11 mouse cellular contexts compared by ENCODE assay signal in genomic region chr6:87165536-87166311, GRCm38 (mm10).
DNase-seq lines count a peak whose midpoint lies in the region; ATAC-seq lines count a peak whose summit lies in the region.
"Had no signal": no experiment of that assay in that cellular context is flagged by ENCODE, and none has a peak within 500 bp of the region (broad histone marks: within the 10 kb centered on the region; RNA-seq: fewer than 3 reads in every experiment).

No protein-coding gene starts in this region.

- H3K4me2 ChIP-seq in neural tube, embryonic 13.5 days: no peak overlapping the region
- no peak overlapping the region for H3K4me2 ChIP-seq in forebrain, embryonic 12.5 days
- H3K4me2 ChIP-seq: forebrain, embryonic 15.5 days had no signal

- peak overlapping the region; percentile 49; the same call in 1 of the 2 replicates for H3K27ac ChIP-seq in neural tube, embryonic 13.5 days (replicated peaks)
- H3K27ac ChIP-seq in forebrain, embryonic 12.5 days: no peak overlapping the region
- H3K27ac ChIP-seq: forebrain, embryonic 15.5 days had no signal

- no peak overlapping the region for H3K4me3 ChIP-seq in neural tube, embryonic 13.5 days
- no peak overlapping the region for H3K4me3 ChIP-seq in forebrain, embryonic 12.5 days (replicated peaks)
- H3K4me3 ChIP-seq: forebrain, embryonic 15.5 days had no signal

- H3K9me3 ChIP-seq in neural tube, embryonic 13.5 days: no peaks in the 10 kb centered on the region
- no peaks in the 10 kb centered on the region for H3K9me3 ChIP-seq in forebrain, embryonic 12.5 days
- H3K9me3 ChIP-seq: forebrain, embryonic 15.5 days had no signal

- no peaks in the 10 kb centered on the region for H3K27me3 ChIP-seq in neural tube, embryonic 13.5 days
- H3K27me3 ChIP-seq in forebrain, embryonic 12.5 days: no peaks in the 10 kb centered on the region
- H3K27me3 ChIP-seq: forebrain, embryonic 15.5 days had no signal

- peaks cover 39% of the 10 kb centered on the region for H3K4me1 ChIP-seq in neural tube, embryonic 13.5 days (replicated peaks)
- H3K4me1 ChIP-seq in forebrain, embryonic 12.5 days: no peaks in the 10 kb centered on the region

- intact Hi-C loops in left cerebral cortex, postnatal 25 days (cut with DNase I): no loop called here

- H3K9ac ChIP-seq in neural tube, embryonic 13.5 days: no peak overlapping the region
- H3K9ac ChIP-seq in forebrain, embryonic 12.5 days: no peak overlapping the region
- H3K9ac ChIP-seq: forebrain, embryonic 15.5 days had no signal

- H3K36me3 ChIP-seq in neural tube, embryonic 13.5 days: no peaks in the 10 kb centered on the region
- H3K36me3 ChIP-seq in forebrain, embryonic 12.5 days (replicated peaks): no peaks in the 10 kb centered on the region
- H3K36me3 ChIP-seq: forebrain, embryonic 15.5 days had no signal

- peak; percentile 88 for ATAC-seq in frontal cortex, adult (ENCODE audit: low TSS enrichment)
- ATAC-seq in neural tube, embryonic 13.5 days (ENCODE audit: low read depth): no peak
- ATAC-seq in forebrain, embryonic 12.5 days (ENCODE audit: low FRiP score): no peak
- ATAC-seq: forebrain, embryonic 15.5 days had no signal

- 71% methylated on average over 8 of the region's 8 CpGs for WGBS in neural tube, embryonic 13.5 days
- WGBS in forebrain, embryonic 12.5 days: 81% methylated on average over 8 of the region's 8 CpGs

- DNase-seq in frontal cortex, postnatal 14 days (ENCODE audit: low spot score in 2 of 2): no peak
- DNase-seq in neural tube, embryonic 10.5 days (ENCODE audit: extremely low spot score, low spot score): no peak
- peak; percentile 41 to 83 for DNase-seq in left cerebral cortex, postnatal 25 days (ENCODE audit: low spot score in 2 of 2)
- DNase-seq in skeletal muscle tissue, adult 2 months (ENCODE audit: low read depth, low spot score): peak; percentile 31
- DNase-seq in heart, adult 8-10 months (ENCODE audit: low spot score): no peak
- DNase-seq: adrenal gland, postnatal 25 days; kidney, adult 2 months had no signal

Comparison
In these comparisons a context has a peak if more than half of its experiments do, and no peak if none do; other contexts are left out.
1. DNase-seq: peak in left cerebral cortex, postnatal 25 days (2 of 2) and skeletal muscle tissue, adult 2 months (single experiment); none in frontal cortex, postnatal 14 days (0 of 2), neural tube, embryonic 10.5 days (single experiment) and heart, adult 8-10 months (single experiment).